Mouse (Mus musculus): ENCODE results near the gene Zfp658.

Zfp658 gene

DNA sequence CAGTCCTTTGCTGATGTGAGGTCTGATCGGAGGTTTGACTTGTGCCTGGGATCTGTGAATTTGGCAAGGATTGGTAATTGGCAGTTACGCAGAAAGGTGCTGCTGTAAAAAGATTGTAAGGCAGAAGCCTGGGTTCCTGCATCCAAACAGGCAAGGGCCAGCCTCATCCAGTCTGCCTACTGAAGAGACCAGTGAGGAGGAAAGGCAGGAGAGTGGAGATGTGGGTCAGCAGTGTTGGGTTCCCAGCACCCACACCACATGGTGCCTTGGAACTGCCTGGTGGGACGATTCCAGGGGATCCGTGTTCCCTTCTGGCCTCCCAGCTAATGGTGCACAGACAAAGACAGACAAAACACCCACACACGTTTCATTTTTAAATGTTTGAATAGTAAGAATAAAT is 18.5 kb downstream of the Zfp658 start:
- in situ Hi-C loops (cut with MboI, MseI), result loop anchor here (5.0 kb wide), 1 partner anchor 92 kb away; the partner anchor contains the start of gene Ctu1

DNA sequence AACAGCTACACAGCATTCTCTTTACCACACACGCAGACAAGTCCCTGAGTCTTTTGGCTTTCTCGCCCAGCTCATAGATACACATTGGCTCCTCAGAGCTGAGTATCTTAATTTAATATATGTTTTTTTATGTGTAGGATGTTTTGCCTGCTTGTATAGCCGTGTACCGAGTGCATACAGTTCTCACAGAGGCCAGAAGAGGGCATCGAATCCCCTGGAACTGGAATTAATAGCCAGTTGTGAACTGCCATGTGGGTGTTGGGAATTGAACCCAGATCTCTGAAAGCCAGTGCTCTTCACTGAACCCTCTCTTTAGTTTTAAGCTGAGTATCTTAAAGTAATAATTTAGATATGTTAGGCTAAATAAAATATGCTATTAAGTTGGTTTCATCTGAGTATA is 22.7 kb downstream of the Zfp658 start:
- in situ Hi-C loops (cut with MboI, MseI), result loop anchor here (5.0 kb wide), 1 partner anchor 88 kb away; the partner anchor contains the start of gene Ctu1

DNA sequence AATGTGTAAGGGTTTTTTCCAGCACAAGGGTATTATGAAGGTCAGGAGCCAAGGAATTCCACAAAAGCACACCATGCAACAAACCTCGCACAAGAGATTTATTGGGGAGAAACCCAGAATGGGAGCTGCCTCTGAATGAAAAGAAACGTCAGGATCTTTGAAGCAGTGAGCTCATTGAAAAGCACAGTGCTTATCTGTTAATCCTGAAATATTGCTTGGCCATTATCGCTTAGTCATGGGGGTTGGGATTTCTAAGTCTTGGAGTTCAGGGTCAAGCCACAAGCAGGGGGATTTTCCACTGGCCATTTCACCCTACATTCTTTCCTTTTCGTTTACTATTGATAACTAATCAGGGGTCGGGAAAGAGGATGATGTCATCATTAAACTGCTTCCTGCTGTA is 39.8 kb downstream of the Zfp658 start:
- in situ Hi-C loops (cut with MboI, MseI), result no loop called here

DNA sequence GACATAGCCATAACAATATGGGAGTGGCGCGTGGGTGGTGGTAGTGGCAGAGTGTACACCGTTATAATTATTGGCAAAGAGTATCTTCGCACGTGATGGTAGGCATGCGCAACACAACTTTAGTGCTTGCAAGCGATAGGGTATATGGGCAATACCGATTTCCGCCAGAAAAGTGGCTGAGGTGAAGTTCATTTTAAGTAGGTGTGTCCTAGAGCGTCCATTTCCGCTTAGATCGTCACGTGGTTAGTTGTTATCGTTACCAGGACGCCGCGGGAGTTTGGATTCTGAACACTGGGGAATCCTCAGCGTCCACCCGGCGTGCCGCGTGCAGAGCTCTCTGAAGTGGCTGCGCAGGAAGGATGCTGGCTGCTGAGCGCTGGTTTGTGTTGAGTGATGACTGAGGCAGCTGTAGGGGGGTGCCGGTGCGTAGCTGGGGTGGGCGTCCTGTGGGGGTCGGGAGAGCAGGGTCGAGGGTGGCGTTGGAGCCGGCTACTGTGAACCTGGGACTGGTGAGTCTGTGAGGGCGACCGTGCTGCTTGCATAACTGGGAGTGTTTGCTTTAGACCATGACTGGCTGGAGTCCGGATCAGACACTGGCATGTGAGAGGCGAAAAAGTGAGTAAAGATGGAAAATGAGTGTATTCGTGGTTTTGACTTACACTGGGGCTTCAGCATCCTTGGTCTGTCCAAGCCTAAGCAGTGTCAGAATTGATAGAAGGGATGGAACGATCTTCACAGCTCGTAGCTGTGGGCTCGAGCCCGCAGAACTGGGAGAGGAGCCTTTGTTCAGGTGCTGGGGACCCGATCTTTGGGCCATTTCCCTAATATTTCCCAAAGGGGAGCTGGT is 45.1 kb downstream of the Zfp658 start, which contains the start of gene Zfp819:
TSS of gene Zfp819 (plus strand) at position 274 of the 847 bp plus-strand sequence.
- in situ Hi-C loops (cut with MboI, MseI), result no loop called here

DNA sequence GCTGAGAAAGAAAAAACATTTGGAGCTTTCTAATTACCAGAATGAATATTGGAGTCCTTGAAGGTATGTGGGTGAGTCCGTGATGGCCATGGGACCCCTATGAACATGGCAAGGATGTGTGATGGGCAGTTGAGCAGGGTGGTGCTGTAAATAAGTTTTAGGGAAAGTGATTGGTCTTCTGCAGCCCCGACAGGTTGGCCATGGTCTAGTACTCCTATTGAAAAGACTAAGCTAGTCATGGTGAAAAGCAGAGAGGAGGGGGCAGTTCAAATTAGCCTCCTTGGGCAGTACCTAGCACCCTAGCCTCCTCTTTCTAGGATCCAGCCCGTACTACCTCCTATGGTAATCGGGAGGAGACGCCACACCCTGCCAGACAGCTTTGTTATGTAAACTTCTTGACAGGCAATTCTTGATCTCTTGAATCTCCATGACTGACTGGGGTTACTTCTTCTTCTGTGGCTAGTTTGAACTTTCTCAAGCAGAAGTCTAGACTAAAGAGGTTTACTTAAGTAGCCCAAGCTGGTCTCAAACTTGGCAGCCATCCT is 45.8 kb downstream of the Zfp658 start:
- in situ Hi-C loops (cut with MboI, MseI), result no loop called here

DNA sequence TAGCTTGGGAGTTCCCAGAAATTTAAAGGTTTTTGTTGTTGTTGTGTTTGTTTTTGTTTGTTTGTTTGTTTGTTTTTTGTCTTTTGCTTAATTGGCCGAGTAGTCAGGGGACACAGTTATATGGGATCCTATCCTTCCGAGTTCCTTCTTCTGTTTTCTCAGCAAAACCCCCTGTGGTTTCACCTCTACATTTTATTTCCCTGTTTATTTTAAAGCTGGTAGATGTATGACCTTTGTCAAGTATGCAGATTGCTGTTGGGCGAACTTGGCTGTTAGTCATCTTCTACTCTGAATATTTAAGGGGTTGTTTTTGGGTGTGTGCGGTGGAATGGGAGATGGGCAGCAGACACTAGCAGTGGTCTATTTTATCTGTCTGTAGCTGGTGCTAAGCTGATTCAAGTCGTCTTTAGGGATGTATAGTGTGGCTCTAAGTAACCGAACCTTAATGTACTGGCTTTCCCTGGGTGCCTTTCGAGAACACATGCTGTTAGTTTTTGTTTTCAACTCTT is 46.3 kb downstream of the Zfp658 start:
- in situ Hi-C loops (cut with MboI, MseI), result no loop called here

DNA sequence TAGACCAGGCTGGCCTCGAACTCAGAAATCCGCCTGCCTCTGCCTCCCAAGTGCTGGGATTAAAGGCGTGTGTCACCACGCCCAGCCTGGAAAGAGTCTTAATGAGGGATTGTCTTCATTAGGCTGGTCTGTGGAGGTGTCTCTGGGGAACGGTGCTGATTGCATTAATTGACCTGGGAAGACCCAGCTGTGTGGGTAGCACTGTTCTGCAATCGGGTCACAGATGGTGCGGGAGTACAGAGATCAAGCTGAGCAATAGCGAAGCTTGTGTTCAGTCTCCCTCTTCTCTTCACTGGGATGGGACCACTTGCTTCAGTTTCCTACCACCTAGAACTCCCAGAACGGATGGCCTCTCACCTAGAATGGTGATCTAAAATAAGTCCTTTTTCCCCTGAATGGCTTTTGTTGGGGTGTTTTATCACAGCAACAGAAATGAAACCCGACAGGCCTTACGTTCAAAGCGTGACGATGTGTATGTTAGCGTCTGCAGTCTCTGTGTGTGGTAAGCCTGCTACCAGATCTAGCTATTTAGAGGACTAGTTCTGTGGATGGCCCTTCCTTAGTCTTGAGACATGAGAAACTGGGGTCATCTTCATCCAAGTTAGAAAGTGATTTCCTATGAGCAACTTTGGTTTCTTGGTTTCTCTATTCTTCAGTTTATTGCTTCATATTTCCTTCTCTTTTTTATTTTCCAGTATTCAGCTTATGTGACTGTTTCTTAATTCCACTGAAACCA is 51.9 kb downstream of the Zfp658 start:
- in situ Hi-C loops (cut with MboI, MseI), result no loop called here

DNA sequence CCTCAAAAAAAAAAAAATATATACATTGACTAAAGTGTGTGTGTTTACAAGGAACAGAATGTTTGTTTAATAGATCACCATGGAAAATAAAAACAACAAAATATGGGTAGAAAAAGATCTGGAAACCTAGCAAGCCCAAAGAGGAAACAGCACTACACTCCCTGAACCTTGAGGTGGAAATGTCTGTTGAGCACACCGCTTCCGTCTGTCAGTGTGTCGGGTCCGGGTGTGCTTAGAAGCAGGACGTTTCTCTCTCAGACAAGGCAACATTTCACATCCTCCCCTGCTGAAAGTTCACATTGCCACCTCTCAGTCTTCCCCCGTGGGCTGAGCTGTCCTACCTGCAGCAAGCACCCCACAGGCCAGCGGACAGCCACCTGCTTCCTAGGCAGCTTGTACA is 60.9 kb downstream of the Zfp658 start:
- in situ Hi-C loops (cut with MboI, MseI), result no loop called here

DNA sequence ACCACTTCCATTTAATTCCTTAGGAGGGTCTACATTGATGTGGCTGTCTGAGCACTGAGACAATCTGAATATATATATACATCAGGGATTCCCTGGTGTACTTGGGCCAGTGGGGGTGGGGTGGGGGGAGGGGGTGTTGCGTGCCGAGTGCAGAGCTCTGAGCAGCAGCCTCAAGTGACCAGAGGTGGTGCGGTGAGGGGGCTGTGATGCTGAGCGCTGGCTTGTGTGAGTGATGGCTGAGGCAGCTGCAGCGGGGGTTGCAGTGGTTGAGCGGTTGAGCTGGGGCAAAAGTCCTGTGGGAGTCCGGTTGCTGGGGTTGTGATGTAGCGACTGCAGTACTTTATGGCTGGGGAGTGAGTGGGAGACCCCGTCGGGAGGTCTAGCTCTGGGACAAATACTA is 61.8 kb downstream of the Zfp658 start:
- in situ Hi-C loops (cut with MboI, MseI), result no loop called here

Measured in T-helper 1 cell (primary cell).